Mouse (Mus musculus) heart, postnatal 0 days (tissue): ENCODE data around the gene Gm10160. TPM values are rescaled to one million over a fixed set of nuclear protein-coding genes. Genes with fewer than 3 reads are reported as not detected.

Experiments used
- ATAC-seq: fragments of 200-750 bp; cut with Nextera tagmentation; 2 replicates; pipeline ENCODE4 v1.8.0; 2017; ENCODE audit warnings: low read depth, moderate number of reproducible peaks, moderate library complexity; ENCODE audit not compliant: insufficient read depth
- DNase-seq: peaks from one replicate; pipeline ENCODE4 v3.0.0-alpha.2; 2016; ENCODE audit warnings: low spot score
- H3K27ac ChIP-seq: fragments of 300-500 bp; sonication (generic); 2 replicates; pipeline ENCODE4 v1.5.1; 2014; ENCODE audit warnings: low read depth, mild to moderate bottlenecking
- H3K27me3 ChIP-seq: fragments of 300-500 bp; sonication (generic); 2 replicates; pipeline ENCODE4 v1.6.1; 2014; ENCODE audit warnings: low read length, mixed read lengths; ENCODE audit not compliant: control insufficient read depth, insufficient read depth
- H3K36me3 ChIP-seq: fragments of 300-500 bp; sonication (generic); replicated peaks from 2 replicates; pipeline ENCODE4 v1.6.1; 2014; ENCODE audit warnings: low read length, mixed read lengths; ENCODE audit not compliant: control insufficient read depth, insufficient read depth
- H3K4me1 ChIP-seq: fragments of 300-500 bp; sonication (generic); 2 replicates; pipeline ENCODE4 v1.6.1; 2014; ENCODE audit warnings: antibody characterized with exemption; ENCODE audit not compliant: control insufficient read depth, insufficient read depth
- H3K4me2 ChIP-seq: fragments of 300-500 bp; sonication (generic); 2 replicates; pipeline ENCODE4 v1.6.1; 2014; ENCODE audit warnings: low read depth, mild to moderate bottlenecking, low read length, moderate library complexity
- H3K4me3 ChIP-seq: fragments of 300-500 bp; sonication (generic); 2 replicates; pipeline ENCODE4 v1.5.1; 2014; ENCODE audit warnings: low read depth, low read length
- H3K9ac ChIP-seq: fragments of 300-500 bp; sonication (generic); replicated peaks from 2 replicates; pipeline ENCODE4 v1.6.1; 2014; ENCODE audit warnings: low read depth, low read length, mixed read lengths
- H3K9me3 ChIP-seq: fragments of 300-500 bp; sonication (generic); replicated peaks from 2 replicates; pipeline ENCODE4 v1.6.1; 2016; ENCODE audit warnings: low read length; ENCODE audit not compliant: control insufficient read depth
- CTCF ChIP-seq: IDR thresholded peaks from 2 replicates; pipeline ENCODE4 v1.5.1; 2016; ENCODE audit warnings: antibody characterized with exemption, control low read depth, low read depth
- EP300 ChIP-seq: IDR thresholded peaks from 2 replicates; pipeline ENCODE4 v1.6.1; 2016; ENCODE audit warnings: antibody characterized with exemption, low read depth
- WGBS: fragments of 180-500 bp; shearing (Covaris S2); extraction: QIAGEN DNeasy Blood & Tissue Kit; methylation state at CpG from one replicate; pipeline ENCODE4 v1.1.7; 2014; 5-methylcytosine and 5-hydroxymethylcytosine counted together
- polyA plus RNA-seq: library from polyadenylated mRNA; unstranded; fragments of >200 nt; fragmentation: Nextera tagmentation; extraction: Ambion mirVana; gene quantifications from 2 replicates; pipeline ENCODE4 v1.2.1, GENCODE M21; 2015
- total RNA-seq: library from RNA; depleted of rRNA; stranded (reverse); fragments of >200 nt; gene quantifications from 2 replicates; pipeline ENCODE4 v1.2.3, GENCODE M21; 2014; ENCODE audit warnings: low replicate concordance

Gene Gm10160
- total and polyA plus RNA-seq, 2 experiments from 2014 or later: not detected

- 0 out of 2 replicates have a peak, but pooled peaks cover 4% of the 10 kb centered on the region for H3K4me1 ChIP-seq
- H3K4me2 ChIP-seq: no peak overlapping the region
- no peak overlapping the region for H3K9ac ChIP-seq
- H3K27ac ChIP-seq: no peak overlapping the region
- DNase-seq (no peak), ATAC-seq (no peak)
- H3K27me3 ChIP-seq: no peaks in the 10 kb centered on the region
- no peaks in the 10 kb centered on the region for H3K9me3 ChIP-seq
- no peak for TF ChIP-seq CTCF
- no peak for TF ChIP-seq EP300
- WGBS: 80% methylated on average over 5 of the region's 5 CpGs
- no peaks in the 10 kb centered on the region for H3K36me3 ChIP-seq
- H3K4me3 ChIP-seq: no peak overlapping the region
Measured at GRCm38 (mm10) chr7:81835430-81835829, 20.2 kb downstream of the Gm10160 start.

GRCm38 (mm10) chr7:81834847-81835246 is 20.7 kb downstream of the Gm10160 start:
- no peak for DNase-seq
- TF ChIP-seq CTCF: no peak
- no peak for TF ChIP-seq EP300
- no peak overlapping the region for H3K9ac ChIP-seq
- no peaks in the 10 kb centered on the region for H3K27me3 ChIP-seq
- H3K4me2 ChIP-seq: no peak overlapping the region
- H3K4me3 ChIP-seq: no peak overlapping the region
- ATAC-seq: no peak
- no peaks in the 10 kb centered on the region for H3K4me1 ChIP-seq
- no peaks in the 10 kb centered on the region for H3K9me3 ChIP-seq
- no peak overlapping the region for H3K27ac ChIP-seq
- no peaks in the 10 kb centered on the region for H3K36me3 ChIP-seq

- H3K4me3 ChIP-seq: peak within 1 kb of the TSS; percentile 77
- H3K4me2 ChIP-seq: peak within 1 kb of the TSS; percentile 73
- no peaks in the 10 kb centered on the region for H3K9me3 ChIP-seq
- no peaks in the 10 kb centered on the region for H3K36me3 ChIP-seq
- H3K4me1 ChIP-seq: peaks cover 33% of the 10 kb centered on the region
- DNase-seq (peak; percentile 91), ATAC-seq (peak; percentile 92)
- H3K27me3 ChIP-seq: no peaks in the 10 kb centered on the region
- under 1% methylated on average over 51 of the region's 58 CpGs for WGBS
- peak within 1 kb of the TSS; percentile 87 for H3K9ac ChIP-seq
- TF ChIP-seq CTCF (no peak), EP300 (no peak)
- H3K27ac ChIP-seq: peak within 1 kb of the TSS; percentile 98
Measured at GRCm38 (mm10) chr7:81829379-81829894, 26.2 kb downstream of the Gm10160 start, which contains the start of gene Btbd1. Gene Btbd1 (minus strand): TSS chr7:81829431.

- H3K4me2 ChIP-seq: peak overlapping the region; percentile 73
- peak overlapping the region; percentile 87 for H3K9ac ChIP-seq
- peaks cover 38% of the 10 kb centered on the region for H3K4me1 ChIP-seq
- H3K36me3 ChIP-seq: no peaks in the 10 kb centered on the region
- H3K9me3 ChIP-seq: no peaks in the 10 kb centered on the region
- no peaks in the 10 kb centered on the region for H3K27me3 ChIP-seq
- peak overlapping the region; percentile 77 for H3K4me3 ChIP-seq
- peak overlapping the region; percentile 98 for H3K27ac ChIP-seq
- no peak for TF ChIP-seq EP300
- TF ChIP-seq CTCF: no peak
- ATAC-seq (peak; percentile 72), DNase-seq (peak; percentile 50)
- 0% methylated on average over 74 of the region's 91 CpGs for WGBS
Measured at GRCm38 (mm10) chr7:81828681-81829378, 26.8 kb downstream of the Gm10160 start.

- Histone ChIP-seq H3K9me3 (no peaks in the 10 kb centered on the region), H3K27ac (peak overlapping the region; percentile 98), H3K4me3 (peak overlapping the region; percentile 77), H3K9ac (peak overlapping the region; percentile 87), H3K4me2 (peak overlapping the region; percentile 73), H3K27me3 (no peaks in the 10 kb centered on the region), H3K36me3 (no peaks in the 10 kb centered on the region), H3K4me1 (peaks cover 38% of the 10 kb centered on the region)
- no peak for TF ChIP-seq EP300
- no peak for TF ChIP-seq CTCF
- DNase-seq (no peak), ATAC-seq (no peak)
- WGBS: 16% methylated on average over 17 of the region's 17 CpGs
Measured at GRCm38 (mm10) chr7:81827806-81828667, 27.6 kb downstream of the Gm10160 start.
